Mouse (Mus musculus): ENCODE results near the gene Hoxd10.

Hoxd10 gene

GRCm38 (mm10) chr2:74731055-74731454 is 39.3 kb downstream of the Hoxd10 start:
- DNase-seq (ENCODE audit: low spot score): no peak

- DNase-seq (ENCODE audit: low spot score): no peak
These were observed 40.2 kb downstream of the Hoxd10 start for GRCm38 (mm10) chr2:74731799-74732512.

GRCm38 (mm10) chr2:74732513-74733316 is 41.0 kb downstream of the Hoxd10 start:
- DNase-seq (ENCODE audit: low spot score): no peak

- DNase-seq (ENCODE audit: low spot score): no peak
These were observed 41.6 kb downstream of the Hoxd10 start for GRCm38 (mm10) chr2:74733317-74733661.

GRCm38 (mm10) chr2:74733765-74734164 is 42.0 kb downstream of the Hoxd10 start:
- no peak for DNase-seq (ENCODE audit: low spot score)

- no peak for DNase-seq (ENCODE audit: low spot score)
These were observed 42.7 kb downstream of the Hoxd10 start for GRCm38 (mm10) chr2:74734451-74734850.

GRCm38 (mm10) chr2:74734996-74735811 is 43.5 kb downstream of the Hoxd10 start:
- DNase-seq (ENCODE audit: low spot score): no peak

GRCm38 (mm10) chr2:74735851-74736687 is 44.3 kb downstream of the Hoxd10 start:
- DNase-seq (ENCODE audit: low spot score): no peak

- no peak for DNase-seq (ENCODE audit: low spot score)
These were observed 45.2 kb downstream of the Hoxd10 start for GRCm38 (mm10) chr2:74736688-74737577.

- DNase-seq (ENCODE audit: low spot score): no peak
These were observed 45.9 kb downstream of the Hoxd10 start for GRCm38 (mm10) chr2:74737578-74738070.

- DNase-seq (ENCODE audit: low spot score): no peak
These were observed 47.1 kb downstream of the Hoxd10 start for GRCm38 (mm10) chr2:74738623-74739475.

- DNase-seq (ENCODE audit: low spot score): no peak
These were observed 47.7 kb downstream of the Hoxd10 start for GRCm38 (mm10) chr2:74739476-74739800.

- DNase-seq (ENCODE audit: low spot score): no peak
These were observed 48.1 kb downstream of the Hoxd10 start for GRCm38 (mm10) chr2:74739869-74740268.

GRCm38 (mm10) chr2:74740311-74741091 is 48.8 kb downstream of the Hoxd10 start:
- DNase-seq (ENCODE audit: low spot score): no peak

GRCm38 (mm10) chr2:74741252-74741978 is 49.7 kb downstream of the Hoxd10 start:
- no peak for DNase-seq (ENCODE audit: low spot score)

GRCm38 (mm10) chr2:74741979-74742277 is 50.2 kb downstream of the Hoxd10 start:
- no peak for DNase-seq (ENCODE audit: low spot score)
